Mouse (Mus musculus) urinary bladder, adult 2 months (tissue): ENCODE data around the gene Ace3. TPM values are rescaled to one million over a fixed set of nuclear protein-coding genes. Genes with fewer than 3 reads are reported as not detected.
"Not testable (repeated sequence)": the region's sequence is repeated elsewhere in the genome, so short reads cannot be mapped to it uniquely, and the experiment has no call there.

ENCODE experiments used
- DNase-seq: peaks from one replicate; pipeline ENCODE4 v3.0.0; 2022; ENCODE audit warnings: low spot score
- polyA plus RNA-seq: library from polyadenylated mRNA; depleted of rRNA; stranded (reverse); fragments of >200 nt; gene quantifications from 2 replicates; pipeline ENCODE4 v1.2.3, GENCODE M21; 2012

Gene Ace3
- polyA plus RNA-seq, 1 experiment, result not detected

DNA sequence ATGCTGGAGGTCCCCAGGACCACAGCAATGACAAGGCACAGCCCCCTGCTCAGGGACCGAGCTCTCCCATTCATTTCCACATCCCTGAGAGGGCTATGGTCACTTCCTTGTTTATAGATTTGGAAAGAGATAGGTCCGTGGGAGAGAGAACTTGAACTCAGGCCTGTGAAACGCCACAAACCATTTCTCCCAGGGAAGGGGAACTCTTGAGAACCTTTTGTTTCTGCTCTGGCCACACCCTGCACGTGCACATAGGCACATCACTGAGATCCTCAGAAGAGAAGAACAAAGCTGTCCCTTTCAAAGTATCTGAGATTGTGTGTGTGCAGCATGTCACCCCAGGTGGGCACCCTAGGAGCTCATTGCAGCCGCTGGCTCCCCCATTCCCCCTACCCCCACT, 15.8 kb upstream of the Ace3 start:
- DNase-seq, result no peak

- DNase-seq, result no peak
These were observed 10.0 kb upstream of the Ace3 start for GRCm38 (mm10) chr11:105984452-105984851.

- DNase-seq, result no peak
These were observed 7.0 kb upstream of the Ace3 start for GRCm38 (mm10) chr11:105987446-105987845.

DNA sequence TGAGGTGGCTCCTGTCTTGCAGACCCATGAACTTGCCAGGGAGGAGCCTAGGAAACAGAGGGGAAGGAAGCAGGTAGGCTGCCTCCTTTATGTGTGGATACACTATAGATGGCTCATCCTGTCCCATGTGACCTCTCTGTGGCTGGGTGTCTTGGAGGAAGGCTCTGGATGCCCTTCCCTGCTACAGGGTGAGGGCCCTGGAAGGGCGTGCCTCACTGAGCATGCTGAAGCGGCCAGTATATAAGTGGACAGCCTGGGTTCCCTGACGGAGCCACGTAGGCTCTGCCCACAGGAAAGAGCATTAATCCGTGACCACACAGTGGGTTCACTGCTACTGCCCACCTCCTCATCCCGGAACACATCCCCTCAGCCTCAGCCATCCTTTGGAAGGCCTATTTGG, 5.0 kb upstream of the Ace3 start:
- no peak for DNase-seq

DNA sequence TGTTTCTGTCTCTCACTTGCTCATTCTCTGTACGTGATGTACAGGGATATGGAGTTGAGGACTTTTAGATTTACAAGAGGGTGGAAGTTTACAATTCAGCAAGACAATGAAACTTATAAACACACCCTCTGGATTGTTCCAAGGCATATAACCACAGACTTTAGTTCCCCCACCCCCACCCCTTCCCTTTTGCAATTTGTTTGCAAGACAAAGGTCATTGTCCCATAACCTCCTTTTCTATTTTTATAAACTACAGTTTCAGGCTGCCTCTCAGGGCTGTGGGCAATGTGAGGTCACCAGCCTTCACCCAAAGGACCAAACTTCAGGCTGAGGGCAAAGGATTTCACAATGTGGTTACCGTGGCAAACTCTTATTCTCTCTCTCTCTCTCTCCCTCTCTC, 4.2 kb upstream of the Ace3 start:
- DNase-seq, result no peak

DNA sequence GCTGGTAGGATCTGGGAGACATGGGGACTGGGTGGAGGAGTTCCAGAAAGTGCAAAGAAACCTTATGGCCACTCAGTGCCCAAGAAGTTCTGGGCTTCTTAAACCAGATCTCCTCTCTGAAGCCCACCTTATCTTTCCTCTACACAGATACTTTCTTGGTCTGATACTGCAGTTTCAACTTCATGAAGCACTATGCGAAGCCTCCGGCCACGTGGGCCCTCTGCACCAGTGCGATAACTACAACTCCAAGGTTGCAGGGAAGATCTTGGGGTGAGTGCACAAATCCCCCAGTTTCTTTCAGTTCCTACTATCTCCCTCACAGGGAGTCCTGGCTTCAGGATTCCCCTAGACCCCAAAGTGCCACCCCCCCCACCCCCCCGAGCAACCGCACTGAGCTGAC, 5.6 kb downstream of the Ace3 start:
- DNase-seq, result no peak

- DNase-seq, result no peak
These were observed 7.2 kb downstream of the Ace3 start for GRCm38 (mm10) chr11:106001718-106002117.

DNA sequence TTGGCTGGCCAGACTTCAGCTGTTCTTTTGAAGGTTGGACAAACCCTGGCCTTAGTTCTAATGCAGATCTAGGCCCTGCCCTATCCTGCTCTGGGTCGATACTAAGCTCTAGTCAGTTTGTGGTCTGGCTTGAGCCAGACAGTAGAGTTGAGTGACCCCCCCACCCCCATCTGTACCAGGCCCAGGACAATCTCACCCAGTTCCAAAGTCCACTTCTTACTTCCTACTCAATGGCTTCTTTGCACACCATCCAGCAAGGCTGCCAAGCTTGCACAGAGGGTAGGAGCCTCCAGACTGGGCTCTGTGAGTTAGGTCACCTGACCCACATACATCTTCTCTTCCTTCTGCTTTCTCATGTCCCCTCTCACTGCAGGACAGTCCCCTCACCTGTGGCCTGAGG, 10.1 kb downstream of the Ace3 start:
- no peak for DNase-seq

DNA sequence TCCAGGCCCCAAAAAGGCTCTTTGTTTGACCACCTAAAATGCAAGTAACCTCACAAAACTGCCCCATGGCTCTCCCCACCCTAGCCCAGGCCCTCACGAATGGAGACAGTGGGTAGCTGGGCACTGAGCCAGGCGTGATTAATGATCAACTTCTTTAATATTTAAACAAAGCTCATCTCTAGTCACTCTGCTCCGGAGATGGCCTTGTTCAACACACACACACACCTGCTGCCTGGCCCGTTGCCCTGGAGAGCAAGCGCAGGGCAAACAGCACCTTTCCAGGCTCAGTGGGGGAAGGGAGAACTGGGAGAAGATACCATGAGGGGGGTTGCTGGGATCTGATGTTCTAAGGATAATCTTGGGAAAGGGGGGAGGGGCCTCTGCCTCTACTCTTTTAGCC, 11.5 kb downstream of the Ace3 start:
- no peak for DNase-seq

- peak; percentile 56 for DNase-seq
These were observed 13.3 kb downstream of the Ace3 start, which contains the start of gene Kcnh6 for GRCm38 (mm10) chr11:106007821-106008220. Gene Kcnh6 (plus strand): TSS chr11:106008124.

DNA sequence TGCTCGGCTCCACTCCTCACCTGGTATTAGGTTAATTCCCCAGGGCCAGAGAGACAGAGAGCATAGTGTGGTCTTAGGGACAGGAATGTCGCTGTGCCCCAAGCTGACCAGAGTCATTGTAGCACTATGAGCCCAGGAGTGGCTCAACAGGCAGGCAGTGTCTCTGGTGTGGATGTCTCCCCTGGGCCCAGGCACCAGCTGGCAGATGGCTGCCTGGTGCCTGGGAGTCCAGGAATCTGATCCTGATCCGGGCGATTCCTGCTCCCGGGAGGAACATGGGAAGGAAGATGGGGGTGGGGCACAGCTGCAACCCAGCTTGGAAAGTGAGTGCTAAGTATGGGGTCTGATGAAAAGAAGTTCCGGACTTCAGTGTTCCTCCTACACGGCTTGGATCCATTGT, 18.2 kb downstream of the Ace3 start:
- no peak for DNase-seq

- DNase-seq, result no peak
These were observed 19.2 kb downstream of the Ace3 start for GRCm38 (mm10) chr11:106013556-106014225.

DNA sequence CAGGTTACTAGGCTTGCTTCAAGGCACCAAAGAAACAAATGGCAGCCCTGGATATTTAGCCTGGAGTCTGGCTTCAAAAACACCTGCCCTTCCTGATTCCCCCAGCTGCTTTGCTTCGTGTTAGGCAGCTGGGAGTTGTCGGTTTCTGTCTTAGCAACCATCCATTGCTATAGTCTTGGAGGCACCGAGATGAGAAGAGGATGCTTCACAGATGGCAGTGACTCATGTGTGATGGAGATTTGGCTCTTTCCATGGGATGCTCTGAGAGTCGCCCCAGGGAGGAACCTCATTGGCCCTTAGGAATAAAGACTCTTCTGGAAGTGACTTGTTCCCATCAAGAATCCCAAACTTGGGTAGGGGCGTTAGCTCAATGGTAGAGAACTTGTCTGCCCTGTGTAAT, 22.0 kb downstream of the Ace3 start:
- no peak for DNase-seq

DNA sequence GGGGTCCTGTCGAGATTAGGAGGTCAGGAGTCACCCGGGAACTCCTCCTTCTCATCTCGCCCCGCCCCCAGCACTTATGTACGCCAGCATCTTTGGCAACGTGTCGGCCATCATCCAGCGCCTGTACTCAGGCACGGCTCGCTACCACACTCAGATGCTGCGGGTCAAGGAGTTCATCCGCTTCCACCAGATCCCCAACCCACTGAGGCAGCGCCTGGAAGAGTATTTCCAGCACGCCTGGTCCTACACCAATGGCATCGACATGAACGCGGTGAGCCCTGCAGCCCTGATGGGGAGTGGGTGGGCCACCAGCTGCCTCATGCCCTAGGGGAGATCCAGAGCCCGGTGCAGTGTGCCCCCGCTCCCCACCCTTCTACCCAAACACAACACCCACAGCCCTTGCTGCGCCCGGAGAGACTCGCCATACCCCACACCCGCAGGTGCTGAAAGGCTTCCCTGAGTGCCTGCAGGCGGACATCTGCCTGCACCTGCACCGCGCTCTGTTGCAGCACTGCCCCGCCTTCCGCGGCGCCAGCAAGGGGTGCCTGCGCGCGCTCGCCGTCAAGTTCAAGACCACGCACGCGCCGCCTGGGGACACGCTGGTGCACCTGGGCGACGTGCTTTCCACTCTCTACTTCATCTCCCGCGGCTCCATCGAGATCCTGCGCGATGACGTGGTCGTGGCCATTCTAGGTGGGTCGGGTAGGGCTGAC, 25.7 kb downstream of the Ace3 start:
- DNase-seq, result no peak

DNA sequence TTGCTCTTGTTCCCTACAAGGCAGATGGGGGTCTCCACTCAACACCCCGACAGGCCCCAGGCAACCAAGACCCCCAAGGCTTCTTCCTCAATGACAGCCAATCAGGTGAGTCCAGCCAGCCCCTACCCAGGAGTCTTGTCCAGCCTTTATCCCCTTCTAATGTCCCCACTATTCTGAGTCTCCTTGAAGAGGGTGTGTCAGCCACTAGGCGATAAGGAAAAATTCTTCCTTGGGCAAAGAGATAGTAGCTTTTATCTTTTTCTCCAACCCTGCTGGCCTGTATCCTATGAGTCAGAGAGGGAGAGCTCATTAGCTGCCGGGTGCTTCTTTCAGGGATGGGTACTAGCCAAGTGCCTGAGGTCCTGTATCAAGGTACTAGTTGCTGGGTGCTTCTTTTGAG, 31.3 kb downstream of the Ace3 start:
- no peak for DNase-seq

DNA sequence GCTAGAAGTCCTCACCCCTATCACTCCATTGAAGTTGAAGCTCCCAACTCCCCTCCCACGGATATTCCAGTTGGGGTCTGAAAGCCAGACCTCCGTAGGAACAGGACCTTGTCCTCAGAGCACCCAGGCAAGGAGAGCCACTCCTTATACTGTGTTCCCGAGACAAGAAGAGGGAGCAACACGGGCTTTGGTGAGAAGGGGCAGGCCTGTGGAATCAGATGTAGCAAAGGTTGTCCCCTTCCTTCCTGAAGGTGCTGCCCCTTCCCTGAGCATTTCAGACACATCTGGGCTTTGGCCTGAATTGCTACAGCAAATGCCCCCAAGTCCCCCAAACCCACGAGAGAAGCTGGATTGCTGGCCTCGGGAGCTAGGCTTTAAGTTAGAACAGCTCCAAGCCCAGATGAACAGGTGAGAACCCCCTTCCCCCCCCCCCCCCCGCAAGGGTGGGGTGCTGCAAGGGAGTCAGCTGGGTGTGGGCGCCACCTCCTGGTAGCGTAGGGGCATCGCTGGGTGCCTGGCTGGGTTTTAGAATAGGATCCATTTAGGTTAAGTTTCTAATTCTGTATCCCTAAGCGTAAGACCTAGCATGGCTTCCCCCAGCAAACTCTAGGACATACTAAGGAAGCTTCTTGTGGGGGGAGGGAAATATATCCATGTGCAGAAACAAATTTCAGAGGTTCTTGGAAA, 32.1 kb downstream of the Ace3 start:
- no peak for DNase-seq

DNA sequence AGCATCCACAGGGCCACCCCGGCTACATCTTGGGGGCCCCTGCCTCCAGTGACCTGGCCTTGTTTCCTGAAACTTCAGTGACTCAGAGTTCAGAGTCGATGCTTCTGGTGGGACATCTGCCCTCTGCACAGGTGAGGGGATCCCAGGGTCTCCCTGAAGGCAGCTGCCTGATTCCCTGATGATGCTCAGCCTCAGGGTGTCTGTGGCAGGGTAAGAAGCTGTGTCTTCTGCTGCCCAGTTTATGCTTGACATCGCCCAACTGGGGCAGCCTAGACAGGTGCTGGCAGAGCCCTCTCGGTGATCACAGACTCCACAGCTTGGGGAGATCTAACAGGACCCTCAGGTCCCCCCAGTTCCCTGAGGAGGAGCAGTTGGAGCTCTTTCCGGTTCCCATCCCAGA, 33.1 kb downstream of the Ace3 start:
- no peak for DNase-seq

DNA sequence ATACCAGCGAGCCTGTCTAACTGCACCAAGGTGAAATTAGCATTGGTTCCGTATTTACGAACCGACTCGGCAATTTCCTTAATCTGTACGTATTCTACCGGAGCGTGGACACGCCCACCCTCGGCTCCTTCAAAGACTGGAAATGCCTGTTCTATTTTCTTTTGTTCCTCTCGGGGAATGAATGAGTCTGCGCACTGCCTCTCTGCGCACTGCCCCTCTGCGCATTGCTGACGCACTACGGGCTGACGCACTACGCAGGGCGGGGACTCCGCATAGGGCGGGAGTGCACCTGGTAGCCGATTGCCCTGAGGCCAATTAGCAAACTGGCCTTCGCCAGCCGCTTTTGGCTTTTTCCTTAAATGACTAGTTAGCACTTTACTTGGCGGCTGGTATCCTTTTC, 37.6 kb downstream of the Ace3 start:
- DNase-seq, result not testable (repeated sequence)

DNA sequence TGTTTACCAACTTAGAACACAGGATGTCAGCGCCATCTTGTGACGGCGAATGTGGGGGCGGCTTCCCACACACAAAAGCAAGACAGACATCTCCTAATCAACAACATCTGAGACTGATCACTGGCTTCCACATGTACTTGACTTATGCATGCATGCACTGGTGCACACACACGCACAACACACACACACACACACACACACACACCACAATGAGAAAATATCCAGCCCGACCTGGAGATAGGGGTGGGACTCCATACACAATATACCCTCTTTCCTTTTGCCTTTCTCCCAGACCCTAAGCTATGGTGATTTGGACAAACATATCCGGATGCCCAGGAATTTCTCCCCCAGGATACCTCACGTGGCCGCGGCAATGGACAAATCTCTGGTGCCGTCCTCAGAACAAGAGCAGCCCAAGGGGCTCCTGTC, 39.0 kb downstream of the Ace3 start:
- no peak for DNase-seq

DNA sequence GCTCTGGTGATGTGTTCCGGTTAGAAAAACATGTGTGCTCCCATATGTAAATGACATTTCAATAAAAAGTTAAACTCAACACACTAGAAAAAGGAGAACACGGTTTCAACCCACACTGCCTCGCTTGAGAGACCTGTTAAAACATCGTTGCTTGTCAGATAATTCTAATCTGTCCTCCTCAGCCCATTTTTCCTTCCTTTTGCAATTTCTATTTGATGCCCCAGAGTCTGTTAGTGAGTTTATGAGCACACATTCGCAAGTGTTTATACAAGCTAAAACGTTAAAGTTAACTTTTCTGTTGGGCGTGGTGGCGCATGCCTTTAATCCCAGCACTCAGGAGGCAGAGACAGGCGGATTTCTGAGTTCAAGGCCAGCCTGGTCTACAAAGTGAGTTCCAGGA, 40.5 kb downstream of the Ace3 start:
- no peak for DNase-seq

- peak; percentile 90 for DNase-seq
These were observed 42.3 kb downstream of the Ace3 start, which contains the start of gene Dcaf7 for GRCm38 (mm10) chr11:106036548-106037417. Gene Dcaf7 (plus strand): TSS chr11:106036872.

GRCm38 (mm10) chr11:106037418-106037751, 42.9 kb downstream of the Ace3 start:
- DNase-seq, result no peak
